Mouse (Mus musculus) C2C12 (cell line): ENCODE measurements around the gene Palld. TPM values are rescaled to one million over a fixed set of nuclear protein-coding genes. Genes with fewer than 3 reads are reported as not detected.

Source experiments
- H3K27me3 ChIP-seq: one replicate; pipeline ENCODE4 v1.6.1; 2011; ENCODE audit not compliant: control insufficient read depth, insufficient read depth, insufficient read length
- H3K36me3 ChIP-seq: one replicate; pipeline ENCODE4 v1.6.1; 2011; ENCODE audit not compliant: control insufficient read depth, insufficient read depth
- H3K4me3 ChIP-seq: one replicate; pipeline ENCODE4 v1.5.1; 2011; ENCODE audit warnings: mild to moderate bottlenecking, control low read depth; ENCODE audit not compliant: poor library complexity, insufficient read depth, severe bottlenecking
- H3K79me2 ChIP-seq: one replicate; pipeline ENCODE4 v1.6.1; 2011; ENCODE audit not compliant: control insufficient read depth, insufficient read depth
- H3K79me3 ChIP-seq: one replicate; pipeline ENCODE4 v1.6.1; 2011; ENCODE audit warnings: low read depth, control low read depth
- H3ac ChIP-seq: one replicate; pipeline ENCODE3; 2011; ENCODE audit warnings: low read depth; ENCODE audit not compliant: control insufficient read depth, insufficient read length
- CEBPB ChIP-seq: IDR thresholded peaks from one replicate; pipeline ENCODE4 v1.6.1; 2011; ENCODE audit warnings: low read depth, mild to moderate bottlenecking, control low read depth, moderate library complexity
- CTCF ChIP-seq: IDR thresholded peaks from one replicate; pipeline ENCODE4 v1.5.1; 2011; ENCODE audit not compliant: control insufficient read depth, insufficient read depth, insufficient read length
- FOSL1 ChIP-seq: IDR thresholded peaks from one replicate; pipeline ENCODE4 v1.8.0; 2011; ENCODE audit warnings: mild to moderate bottlenecking, low read length; ENCODE audit not compliant: poor library complexity, insufficient read depth, severe bottlenecking
- MAX ChIP-seq: IDR thresholded peaks from one replicate; pipeline ENCODE4 v1.6.1; 2011; ENCODE audit warnings: mild to moderate bottlenecking, control low read depth
- MYOD1 ChIP-seq: IDR thresholded peaks from one replicate; pipeline ENCODE4 v1.6.1; 2011; ENCODE audit warnings: low read depth; ENCODE audit not compliant: control insufficient read depth, insufficient read length
- MYOG ChIP-seq: IDR thresholded peaks from one replicate; pipeline ENCODE4 v1.6.1; 2011; ENCODE audit not compliant: control insufficient read depth, insufficient read length; ENCODE audit errors: extremely low read depth
- USF1 ChIP-seq: IDR thresholded peaks from one replicate; pipeline ENCODE4 v1.6.1; 2011; ENCODE audit warnings: low read depth, mild to moderate bottlenecking, control low read depth, moderate library complexity
- polyA plus RNA-seq: library from polyadenylated mRNA; unstranded; fragments of >200 nt; fragmentation: generic; extraction: Trizol; gene quantifications from one replicate; pipeline ENCODE4 v1.2.1, GENCODE M21; 2012; ENCODE audit warnings: missing spikeins

Palld gene
- polyA plus RNA-seq, 1 experiment = 79.5 TPM

DNA sequence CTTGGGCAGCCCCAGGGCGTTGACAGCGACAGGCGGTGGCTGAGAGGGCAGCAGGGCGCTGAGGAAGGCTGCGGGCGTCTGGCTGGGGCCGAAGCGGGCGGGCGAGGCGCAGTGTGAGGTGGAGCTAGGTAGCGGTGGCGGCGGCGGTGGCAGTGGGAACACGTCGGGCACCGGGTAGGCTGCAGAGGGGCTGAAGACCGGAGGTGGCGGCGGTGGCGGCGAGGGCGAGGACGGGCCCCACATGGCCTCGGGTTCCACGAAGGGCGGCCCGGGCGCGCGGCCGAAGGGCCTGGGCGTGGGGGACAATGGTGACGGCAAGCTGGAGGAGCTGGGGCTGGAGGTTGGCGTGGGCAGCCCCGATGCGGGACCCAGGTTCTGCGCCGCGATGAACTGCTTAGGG, 352.9 kb downstream of the Palld start:
- no peak overlapping the region for H3K4me3 ChIP-seq

GRCm38 (mm10) chr8:61539828-61540500, 362.5 kb downstream of the Palld start:
- Histone ChIP-seq H3ac (no peak overlapping the region), H3K79me3 (peaks cover 2% of the 10 kb centered on the region), H3K79me2 (no peaks in the 10 kb centered on the region), H3K4me3 (no peak overlapping the region), H3K36me3 (peaks cover 53% of the 10 kb centered on the region), H3K27me3 (no peaks in the 10 kb centered on the region)
- TF ChIP-seq USF1 (no peak), MYOG (no peak), CTCF (peak; percentile 97), MYOD1 (no peak)

More for the DNA sequence above, 352.9 kb downstream of the Palld start:
- TF ChIP-seq USF1 = no peak
- TF ChIP-seq MAX = no peak
- no peak for TF ChIP-seq MYOD1
- no peak for TF ChIP-seq FOSL1
- no peak for TF ChIP-seq MYOG
- TF ChIP-seq CEBPB = no peak
- TF ChIP-seq CTCF = no peak
- H3K36me3 ChIP-seq = peaks cover 66% of the 10 kb centered on the region
- H3K79me2 ChIP-seq = no peaks in the 10 kb centered on the region
- no peak overlapping the region for H3ac ChIP-seq
- no peaks in the 10 kb centered on the region for H3K27me3 ChIP-seq
- H3K79me3 ChIP-seq = peaks cover 4% of the 10 kb centered on the region

GRCm38 (mm10) chr8:61537471-61537870, 365.0 kb downstream of the Palld start:
- H3K79me3 ChIP-seq = no peaks in the 10 kb centered on the region
- no peak overlapping the region for H3ac ChIP-seq
- peaks cover 65% of the 10 kb centered on the region for H3K36me3 ChIP-seq
- H3K79me2 ChIP-seq = no peaks in the 10 kb centered on the region
- no peaks in the 10 kb centered on the region for H3K27me3 ChIP-seq
- TF ChIP-seq CEBPB (no peak), MAX (no peak), MYOD1 (no peak), MYOG (no peak), FOSL1 (no peak)
- no peak overlapping the region for H3K4me3 ChIP-seq

GRCm38 (mm10) chr8:61535472-61535871, 367.0 kb downstream of the Palld start:
- no peaks in the 10 kb centered on the region for H3K79me3 ChIP-seq
- peaks cover 81% of the 10 kb centered on the region for H3K36me3 ChIP-seq
- no peak overlapping the region for H3K4me3 ChIP-seq
- H3ac ChIP-seq = no peak overlapping the region
- H3K79me2 ChIP-seq = no peaks in the 10 kb centered on the region
- TF ChIP-seq CTCF (no peak), MAX (no peak), FOSL1 (no peak), MYOD1 (no peak), USF1 (no peak), CEBPB (no peak), MYOG (no peak)
- no peaks in the 10 kb centered on the region for H3K27me3 ChIP-seq

- Histone ChIP-seq H3K79me3 (no peaks in the 10 kb centered on the region), H3K79me2 (no peaks in the 10 kb centered on the region), H3K4me3 (no peak overlapping the region), H3K27me3 (no peaks in the 10 kb centered on the region), H3ac (no peak overlapping the region), H3K36me3 (peaks cover 94% of the 10 kb centered on the region)
- TF ChIP-seq USF1 (no peak), MAX (no peak), CEBPB (no peak)
Observed at GRCm38 (mm10) chr8:61533356-61533926, 369.0 kb downstream of the Palld start.

- Histone ChIP-seq H3K27me3 (no peaks in the 10 kb centered on the region), H3K79me3 (no peaks in the 10 kb centered on the region), H3ac (no peak overlapping the region), H3K79me2 (no peaks in the 10 kb centered on the region), H3K4me3 (no peak overlapping the region), H3K36me3 (peaks cover 94% of the 10 kb centered on the region)
- no peak for TF ChIP-seq MAX
- TF ChIP-seq CTCF = no peak
- TF ChIP-seq USF1 = no peak
- no peak for TF ChIP-seq CEBPB
- no peak for TF ChIP-seq MYOD1
- TF ChIP-seq FOSL1 = no peak
- no peak for TF ChIP-seq MYOG
Observed at GRCm38 (mm10) chr8:61532831-61533230, 369.7 kb downstream of the Palld start.
